Mouse (Mus musculus) brain, adult 2 months (tissue): ENCODE data around the gene Stk24.
A peak's percentile ranks its signal among the peaks of the same experiment; 100 is the strongest.

Experiments
- DNase-seq: peaks from one replicate; pipeline ENCODE4 v3.0.0; 2011; ENCODE audit warnings: low read depth, low spot score

Stk24 gene

GRCm38 (mm10) chr14:121263912-121264311 is 115.9 kb downstream of the Stk24 start:
- no peak for DNase-seq

GRCm38 (mm10) chr14:121262606-121263005 is 117.2 kb downstream of the Stk24 start:
- DNase-seq = no peak

- DNase-seq = no peak
Observed at GRCm38 (mm10) chr14:121261229-121261879, 118.5 kb downstream of the Stk24 start.

- DNase-seq = peak; percentile 79
Observed at GRCm38 (mm10) chr14:121259789-121260188, 120.0 kb downstream of the Stk24 start.

- no peak for DNase-seq
Observed at GRCm38 (mm10) chr14:121259332-121259731, 120.5 kb downstream of the Stk24 start.

GRCm38 (mm10) chr14:121256896-121257295 is 122.9 kb downstream of the Stk24 start:
- DNase-seq = peak; percentile 65

GRCm38 (mm10) chr14:121255469-121255868 is 124.3 kb downstream of the Stk24 start:
- DNase-seq = no peak

- DNase-seq = peak; percentile 65
Observed at GRCm38 (mm10) chr14:121254869-121255268, 124.9 kb downstream of the Stk24 start.

- no peak for DNase-seq
Observed at GRCm38 (mm10) chr14:121252542-121252941, 127.3 kb downstream of the Stk24 start.

GRCm38 (mm10) chr14:121251708-121252107 is 128.1 kb downstream of the Stk24 start:
- DNase-seq = no peak

- no peak for DNase-seq
Observed at GRCm38 (mm10) chr14:121251099-121251498, 128.7 kb downstream of the Stk24 start.

GRCm38 (mm10) chr14:121248346-121248745 is 131.5 kb downstream of the Stk24 start:
- no peak for DNase-seq

GRCm38 (mm10) chr14:121247287-121247686 is 132.5 kb downstream of the Stk24 start:
- no peak for DNase-seq

- DNase-seq = peak; percentile 68
Observed at GRCm38 (mm10) chr14:121246048-121246731, 133.6 kb downstream of the Stk24 start.

- DNase-seq = no peak
Observed at GRCm38 (mm10) chr14:121244104-121244503, 135.7 kb downstream of the Stk24 start.

- DNase-seq = no peak
Observed at GRCm38 (mm10) chr14:121239386-121239785, 140.4 kb downstream of the Stk24 start.

GRCm38 (mm10) chr14:121238727-121239126 is 141.1 kb downstream of the Stk24 start:
- DNase-seq = no peak

GRCm38 (mm10) chr14:121236736-121237135 is 143.1 kb downstream of the Stk24 start:
- DNase-seq = no peak
